Mouse (Mus musculus): ENCODE measurements around the gene Foxp1. TPM values are rescaled to one million over a fixed set of nuclear protein-coding genes. Genes with fewer than 3 reads are reported as not detected.

The Foxp1 gene
- polyA plus RNA-seq, 1 experiment, result 76.1 TPM

- Histone ChIP-seq H3K4me1 (peaks cover 63% of the 10 kb centered on the region), H3K36me3 (replicated peaks; ENCODE audit: low read length) (peaks cover 2% of the 10 kb centered on the region), H3K4me3 (replicated peaks) (no peak overlapping the region), H3K27me3 (replicated peaks) (peaks cover 2% of the 10 kb centered on the region), H3K9me3 (no peaks in the 10 kb centered on the region)
- TF ChIP-seq GATA1 (IDR thresholded peaks at IDR 0.05; ENCODE audit: borderline replicate concordance, low read length) (no peak), FLI1 (IDR thresholded peaks at IDR 0.05; ENCODE audit: low read length) (no peak)
Measured at GRCm38 (mm10) chr6:99268171-99269061, 254.1 kb downstream of the Foxp1 start.

- TF ChIP-seq GATA1 (IDR thresholded peaks at IDR 0.05; ENCODE audit: borderline replicate concordance, low read length) (no peak), FLI1 (IDR thresholded peaks at IDR 0.05; ENCODE audit: low read length) (no peak)
- Histone ChIP-seq H3K4me3 (replicated peaks) (peak overlapping the region; percentile 88), H3K4me1 (peaks cover 64% of the 10 kb centered on the region)
Measured at GRCm38 (mm10) chr6:99265945-99266656, 256.4 kb downstream of the Foxp1 start.

GRCm38 (mm10) chr6:99265173-99265572 is 257.3 kb downstream of the Foxp1 start:
- Histone ChIP-seq H3K4me1 (peaks cover 65% of the 10 kb centered on the region), H3K4me3 (replicated peaks) (peak overlapping the region; percentile 53), H3K27me3 (replicated peaks) (peaks cover 2% of the 10 kb centered on the region), H3K36me3 (replicated peaks; ENCODE audit: low read length) (no peaks in the 10 kb centered on the region), H3K9me3 (no peaks in the 10 kb centered on the region)
- TF ChIP-seq FLI1 (IDR thresholded peaks at IDR 0.05; ENCODE audit: low read length) (no peak), GATA1 (IDR thresholded peaks at IDR 0.05; ENCODE audit: borderline replicate concordance, low read length) (no peak)

More at GRCm38 (mm10) chr6:99265945-99266656, 256.4 kb downstream of the Foxp1 start:
- Histone ChIP-seq H3K27me3 (replicated peaks) (peaks cover 2% of the 10 kb centered on the region), H3K9me3 (no peaks in the 10 kb centered on the region), H3K36me3 (replicated peaks; ENCODE audit: low read length) (no peaks in the 10 kb centered on the region)

- peak overlapping the region; percentile 86 for H3K4me3 ChIP-seq (replicated peaks)
Measured at GRCm38 (mm10) chr6:99264192-99265093, 258.1 kb downstream of the Foxp1 start.

GRCm38 (mm10) chr6:99263886-99264185 is 258.7 kb downstream of the Foxp1 start:
- H3K9me3 ChIP-seq, result no peaks in the 10 kb centered on the region
- peaks cover 57% of the 10 kb centered on the region for H3K4me1 ChIP-seq
- peaks cover 3% of the 10 kb centered on the region for H3K36me3 ChIP-seq (replicated peaks; ENCODE audit: low read length)
- TF ChIP-seq GATA1 (IDR thresholded peaks at IDR 0.05; ENCODE audit: borderline replicate concordance, low read length) (no peak), FLI1 (IDR thresholded peaks at IDR 0.05; ENCODE audit: low read length) (no peak)
- H3K4me3 ChIP-seq (replicated peaks), result peak overlapping the region; percentile 86
- H3K27me3 ChIP-seq (replicated peaks), result peaks cover 2% of the 10 kb centered on the region

More at GRCm38 (mm10) chr6:99264192-99265093, 258.1 kb downstream of the Foxp1 start:
- peaks cover 2% of the 10 kb centered on the region for H3K36me3 ChIP-seq (replicated peaks; ENCODE audit: low read length)
- H3K27me3 ChIP-seq (replicated peaks), result peaks cover 2% of the 10 kb centered on the region
- H3K9me3 ChIP-seq, result no peaks in the 10 kb centered on the region
- TF ChIP-seq GATA1 (IDR thresholded peaks at IDR 0.05; ENCODE audit: borderline replicate concordance, low read length), result no peak
- peaks cover 58% of the 10 kb centered on the region for H3K4me1 ChIP-seq

- peaks cover 6% of the 10 kb centered on the region for H3K36me3 ChIP-seq (replicated peaks; ENCODE audit: low read length)
- peak overlapping the region; percentile 86 for H3K4me3 ChIP-seq (replicated peaks)
- peaks cover 63% of the 10 kb centered on the region for H3K4me1 ChIP-seq
- no peak for TF ChIP-seq FLI1 (IDR thresholded peaks at IDR 0.05; ENCODE audit: low read length)
- TF ChIP-seq GATA1 (IDR thresholded peaks at IDR 0.05; ENCODE audit: borderline replicate concordance, low read length), result no peak
- H3K27me3 ChIP-seq (replicated peaks), result peaks cover 2% of the 10 kb centered on the region
- H3K9me3 ChIP-seq, result no peaks in the 10 kb centered on the region
Measured at GRCm38 (mm10) chr6:99263061-99263885, 259.2 kb downstream of the Foxp1 start.

GRCm38 (mm10) chr6:99261737-99262130 is 260.8 kb downstream of the Foxp1 start:
- Histone ChIP-seq H3K9me3 (no peaks in the 10 kb centered on the region), H3K4me3 (replicated peaks) (peak overlapping the region; percentile 23), H3K4me1 (peaks cover 76% of the 10 kb centered on the region), H3K27me3 (replicated peaks) (peaks cover 2% of the 10 kb centered on the region), H3K36me3 (replicated peaks; ENCODE audit: low read length) (peaks cover 6% of the 10 kb centered on the region)
- TF ChIP-seq FLI1 (IDR thresholded peaks at IDR 0.05; ENCODE audit: low read length), result no peak
- TF ChIP-seq GATA1 (IDR thresholded peaks at IDR 0.05; ENCODE audit: borderline replicate concordance, low read length), result no peak

- Histone ChIP-seq H3K36me3 (replicated peaks; ENCODE audit: low read length) (peaks cover 6% of the 10 kb centered on the region), H3K27me3 (replicated peaks) (peaks cover 2% of the 10 kb centered on the region), H3K9me3 (no peaks in the 10 kb centered on the region), H3K4me1 (peaks cover 70% of the 10 kb centered on the region), H3K4me3 (replicated peaks) (peak overlapping the region; percentile 71)
- TF ChIP-seq FLI1 (IDR thresholded peaks at IDR 0.05; ENCODE audit: low read length) (no peak), GATA1 (IDR thresholded peaks at IDR 0.05; ENCODE audit: borderline replicate concordance, low read length) (no peak)
Measured at GRCm38 (mm10) chr6:99260941-99261736, 261.4 kb downstream of the Foxp1 start.
